ENCODE assay signal across 8 mouse cellular contexts in genomic region chr1:191396897-191397849, GRCm38 (mm10). TPM values are rescaled to one million over a fixed set of nuclear protein-coding genes. Genes with fewer than 3 reads are reported as not detected.
DNase-seq lines count a peak whose midpoint lies in the region; ATAC-seq and TF ChIP-seq lines count a peak whose summit lies in the region.

No protein-coding gene starts in this region.

- H3K27me3 ChIP-seq in Patski: no peaks in the 10 kb centered on the region
- H3K27me3 ChIP-seq in hindbrain, embryonic 13.5 days: peaks cover 10% of the 10 kb centered on the region

- H3K9ac ChIP-seq in hindbrain, embryonic 13.5 days: peak overlapping the region; percentile 77

- H3K4me3 ChIP-seq in hindbrain, embryonic 13.5 days: peak overlapping the region; percentile 72

- H3K27ac ChIP-seq in hindbrain, embryonic 13.5 days: peak overlapping the region; percentile 97

- peaks cover 8% of the 10 kb centered on the region; the same call in 1 of the 2 replicates for H3K4me1 ChIP-seq in hindbrain, embryonic 13.5 days (replicated peaks)

- peak overlapping the region; percentile 62 for H3K4me2 ChIP-seq in hindbrain, embryonic 13.5 days

- CTCF ChIA-PET in Patski (lab: Charles Lee): interaction anchor here (0.7 to 3.3 kb wide), 8 partner anchors 12 to 179 kb away, joined by 3 to 17 read pairs (median 3); partner anchors contain the start of genes Dtl and Ints7

- no peaks in the 10 kb centered on the region for H3K9me3 ChIP-seq in hindbrain, embryonic 13.5 days

- no peak for TF ChIP-seq CTCF in Patski (IDR thresholded peaks at IDR 0.05)

- peak; percentile 95 for ATAC-seq in Patski
- ATAC-seq in hindbrain, embryonic 13.5 days (ENCODE audit: low FRiP score): peak; percentile 99

- peak; percentile 94 for DNase-seq in Patski (ENCODE audit: low read depth, low spot score)
- DNase-seq in cerebellum, postnatal 14 days: peak; percentile 100
- peak; percentile 98 for DNase-seq in frontal cortex, postnatal 14 days (ENCODE audit: low spot score in 2 of 2)
- DNase-seq in layer of hippocampus, postnatal 25 days (ENCODE audit: extremely low spot score in 1 of 2, low spot score in 1 of 2): peak; percentile 97 to 98
- DNase-seq in lung, postnatal 25 days (ENCODE audit: low spot score): peak; percentile 100
- DNase-seq in retina, embryonic 14.5 days (ENCODE audit: low spot score): peak; percentile 99
- DNase-seq in thymus, postnatal 4 days: peak; percentile 100

- under 1% methylated on average over 77 of the region's 82 CpGs for WGBS in hindbrain, embryonic 13.5 days

- H3K36me3 ChIP-seq in hindbrain, embryonic 13.5 days: no peaks in the 10 kb centered on the region

- in situ Hi-C loops in Patski (cut with MboI; ENCODE audit: low pct_unique_long_range_greater_than_20kb): loop anchor here (5.0 kb wide), 1 partner anchor 75 kb away; no protein-coding TSS in a partner anchor

- POLR2A ChIA-PET in Patski (lab: Charles Lee): interaction anchor here (0.7 to 1.3 kb wide), 6 partner anchors 41 to 299 kb away, joined by 3 to 5 read pairs (median 3); no protein-coding TSS in a partner anchor

RNA-seq across cellular contexts. Expression of gene Ppp2r5a, which starts 5.9 kb away (rescaled TPM):
- 83.6 TPM for polyA plus RNA-seq in Patski (2021)
- polyA plus RNA-seq in hindbrain, embryonic 13.5 days (2015; fragmentation: Nextera tagmentation; extraction: Ambion mirVana): 5.3 and 7.5 TPM in 2 replicates
- total RNA-seq in layer of hippocampus, postnatal 25 days (2021): 10 to 100 TPM; 69.3 to 70.9 TPM

Comparison
In these comparisons a context has a peak if more than half of its experiments do, and no peak if none do; other contexts are left out.
1. Peak in every context shown above with its lines: DNase-seq, ATAC-seq, H3K4me3 ChIP-seq and H3K27ac ChIP-seq.